Mouse (Mus musculus): ENCODE measurements around the gene Aqp6. TPM values are rescaled to one million over a fixed set of nuclear protein-coding genes. Genes with fewer than 3 reads are reported as not detected.

Gene Aqp6
- polyA plus RNA-seq, 1 experiment from 2014 or later, result 3.2 TPM

- Histone ChIP-seq H3K4me3 (no peak overlapping the region), H3K9me3 (no peaks in the 10 kb centered on the region), H3K4me2 (no peak overlapping the region), H3K27ac (no peak overlapping the region), H3K36me3 (peaks cover 52% of the 10 kb centered on the region), H3K27me3 (no peaks in the 10 kb centered on the region), H3K9ac (no peak overlapping the region), H3K4me1 (replicated peaks) (peaks cover 11% of the 10 kb centered on the region)
- 95% methylated on average over 11 of the region's 11 CpGs for WGBS
- ATAC-seq (ENCODE audit: low FRiP score), result no peak
Observed at GRCm38 (mm10) chr15:99622063-99622462, 20.9 kb downstream of the Aqp6 start.

GRCm38 (mm10) chr15:99631618-99632017 lies 30.4 kb downstream of the Aqp6 start:
- Histone ChIP-seq H3K27ac (no peak overlapping the region), H3K9me3 (no peaks in the 10 kb centered on the region), H3K4me1 (replicated peaks) (peaks cover 6% of the 10 kb centered on the region), H3K4me3 (no peak overlapping the region), H3K4me2 (no peak overlapping the region), H3K27me3 (no peaks in the 10 kb centered on the region), H3K36me3 (peaks cover 61% of the 10 kb centered on the region), H3K9ac (no peak overlapping the region)
- ATAC-seq (ENCODE audit: low FRiP score), result no peak

GRCm38 (mm10) chr15:99634702-99635101 lies 33.5 kb downstream of the Aqp6 start:
- WGBS, result 93% methylated on average over 7 of the region's 7 CpGs
- ATAC-seq (ENCODE audit: low FRiP score), result no peak
- peaks cover 51% of the 10 kb centered on the region for H3K36me3 ChIP-seq

GRCm38 (mm10) chr15:99637405-99638123 lies 36.4 kb downstream of the Aqp6 start:
- Histone ChIP-seq H3K9ac (peak overlapping the region; percentile 59), H3K4me3 (peak overlapping the region; percentile 13), H3K27ac (peak overlapping the region; percentile 96), H3K36me3 (peaks cover 30% of the 10 kb centered on the region), H3K9me3 (no peaks in the 10 kb centered on the region), H3K4me2 (peak overlapping the region; percentile 39), H3K27me3 (no peaks in the 10 kb centered on the region), H3K4me1 (replicated peaks) (peaks cover 25% of the 10 kb centered on the region)
- 30% methylated on average over 12 of the region's 12 CpGs for WGBS
- ATAC-seq (ENCODE audit: low FRiP score), result peak; percentile 54; the same call in 1 of the 2 replicates

More at GRCm38 (mm10) chr15:99634702-99635101, 33.5 kb downstream of the Aqp6 start:
- Histone ChIP-seq H3K9me3 (no peaks in the 10 kb centered on the region), H3K4me2 (no peak overlapping the region), H3K27me3 (no peaks in the 10 kb centered on the region), H3K4me3 (no peak overlapping the region), H3K9ac (no peak overlapping the region), H3K4me1 (replicated peaks) (peaks cover 22% of the 10 kb centered on the region), H3K27ac (no peak overlapping the region)

- Histone ChIP-seq H3K27me3 (no peaks in the 10 kb centered on the region), H3K4me2 (no peak overlapping the region), H3K9ac (0 out of 2 replicates have a peak overlapping the region, but pooled peaks have one; percentile 59), H3K4me1 (replicated peaks) (peaks cover 28% of the 10 kb centered on the region), H3K27ac (peak overlapping the region; percentile 96), H3K9me3 (no peaks in the 10 kb centered on the region), H3K4me3 (no peak overlapping the region), H3K36me3 (peaks cover 25% of the 10 kb centered on the region)
- ATAC-seq (ENCODE audit: low FRiP score), result no peak
- WGBS, result 68% methylated on average over 5 of the region's 5 CpGs
Observed at GRCm38 (mm10) chr15:99638124-99638485, 36.9 kb downstream of the Aqp6 start.

GRCm38 (mm10) chr15:99642622-99643021 lies 41.4 kb downstream of the Aqp6 start:
- peaks cover 49% of the 10 kb centered on the region for H3K4me1 ChIP-seq (replicated peaks)
- H3K36me3 ChIP-seq, result peaks cover 9% of the 10 kb centered on the region; the same call in 1 of the 2 replicates
- H3K9ac ChIP-seq, result no peak overlapping the region; the same call in 1 of the 2 replicates
- no peaks in the 10 kb centered on the region for H3K9me3 ChIP-seq
- peak overlapping the region; percentile 79 for H3K27ac ChIP-seq
- no peaks in the 10 kb centered on the region for H3K27me3 ChIP-seq
- WGBS, result 52% methylated on average over 6 of the region's 6 CpGs
- ATAC-seq (ENCODE audit: low FRiP score), result no peak
- H3K4me3 ChIP-seq, result no peak overlapping the region
- no peak overlapping the region for H3K4me2 ChIP-seq

GRCm38 (mm10) chr15:99643832-99644231 lies 42.6 kb downstream of the Aqp6 start:
- Histone ChIP-seq H3K4me3 (no peak overlapping the region), H3K36me3 (peaks cover 9% of the 10 kb centered on the region; the same call in 1 of the 2 replicates), H3K4me1 (replicated peaks) (peaks cover 54% of the 10 kb centered on the region), H3K9ac (0 out of 2 replicates have a peak overlapping the region, but pooled peaks have one; percentile 2), H3K27ac (peak overlapping the region; percentile 79), H3K9me3 (no peaks in the 10 kb centered on the region), H3K4me2 (no peak overlapping the region), H3K27me3 (no peaks in the 10 kb centered on the region)
- no peak for ATAC-seq (ENCODE audit: low FRiP score)
- WGBS, result 70% methylated on average over 10 of the region's 10 CpGs

GRCm38 (mm10) chr15:99644776-99645175 lies 43.6 kb downstream of the Aqp6 start:
- H3K4me1 ChIP-seq (replicated peaks), result peaks cover 64% of the 10 kb centered on the region
- no peaks in the 10 kb centered on the region for H3K9me3 ChIP-seq
- no peak for ATAC-seq (ENCODE audit: low FRiP score)
- peak overlapping the region; percentile 85 for H3K27ac ChIP-seq
- H3K4me2 ChIP-seq, result no peak overlapping the region
- no peaks in the 10 kb centered on the region for H3K27me3 ChIP-seq
- WGBS, result 34% methylated on average over 7 of the region's 7 CpGs
- H3K9ac ChIP-seq, result 0 out of 2 replicates have a peak overlapping the region, but pooled peaks have one; percentile 15
- no peak overlapping the region for H3K4me3 ChIP-seq
- H3K36me3 ChIP-seq, result peaks cover 6% of the 10 kb centered on the region; the same call in 1 of the 2 replicates

GRCm38 (mm10) chr15:99648326-99648725 lies 47.1 kb downstream of the Aqp6 start:
- no peaks in the 10 kb centered on the region for H3K27me3 ChIP-seq
- H3K4me3 ChIP-seq, result 0 out of 2 replicates have a peak overlapping the region, but pooled peaks have one; percentile 4
- H3K4me1 ChIP-seq (replicated peaks), result peaks cover 77% of the 10 kb centered on the region
- 14% methylated on average over 4 of the region's 4 CpGs for WGBS
- H3K36me3 ChIP-seq, result no peaks in the 10 kb centered on the region
- peak; percentile 30; the same call in 1 of the 2 replicates for ATAC-seq (ENCODE audit: low FRiP score)
- no peaks in the 10 kb centered on the region for H3K9me3 ChIP-seq
- peak overlapping the region; percentile 85 for H3K27ac ChIP-seq
- peak overlapping the region; percentile 51; the same call in 1 of the 2 replicates for H3K9ac ChIP-seq
- peak overlapping the region; percentile 18 for H3K4me2 ChIP-seq

GRCm38 (mm10) chr15:99649067-99649761 lies 48.0 kb downstream of the Aqp6 start:
- Histone ChIP-seq H3K36me3 (no peaks in the 10 kb centered on the region), H3K27me3 (peaks cover 3% of the 10 kb centered on the region; the same call in 1 of the 2 replicates), H3K9ac (peak overlapping the region; percentile 59), H3K27ac (peak overlapping the region; percentile 85), H3K4me2 (peak overlapping the region; percentile 89), H3K9me3 (no peaks in the 10 kb centered on the region), H3K4me3 (peak overlapping the region; percentile 79), H3K4me1 (replicated peaks) (peaks cover 80% of the 10 kb centered on the region)
- no peak for ATAC-seq (ENCODE audit: low FRiP score)
- WGBS, result 16% methylated on average over 6 of the region's 6 CpGs

- Histone ChIP-seq H3K36me3 (no peaks in the 10 kb centered on the region), H3K4me1 (replicated peaks) (peaks cover 81% of the 10 kb centered on the region), H3K27ac (peak overlapping the region; percentile 45; the same call in 1 of the 2 replicates), H3K4me2 (peak overlapping the region; percentile 89), H3K4me3 (peak overlapping the region; percentile 79), H3K9me3 (no peaks in the 10 kb centered on the region), H3K27me3 (peaks cover 11% of the 10 kb centered on the region), H3K9ac (peak overlapping the region; percentile 19; the same call in 1 of the 2 replicates)
- 58% methylated on average over 2 of the region's 2 CpGs for WGBS
- no peak for ATAC-seq (ENCODE audit: low FRiP score)
Observed at GRCm38 (mm10) chr15:99650304-99650703, 49.1 kb downstream of the Aqp6 start.

GRCm38 (mm10) chr15:99651163-99651872 lies 50.1 kb downstream of the Aqp6 start, which contains the start of gene Racgap1:
Racgap1 (minus strand) TSS chr15:99651656.
- WGBS, result under 1% methylated on average over 68 of the region's 68 CpGs
- H3K4me1 ChIP-seq (replicated peaks), result peaks cover 81% of the 10 kb centered on the region
- peak within 1 kb of the TSS; percentile 89 for H3K4me2 ChIP-seq
- peak within 1 kb of the TSS; percentile 45; the same call in 1 of the 2 replicates for H3K27ac ChIP-seq
- peaks cover 11% of the 10 kb centered on the region for H3K27me3 ChIP-seq
- H3K36me3 ChIP-seq, result no peaks in the 10 kb centered on the region
- H3K4me3 ChIP-seq, result peak within 1 kb of the TSS; percentile 79
- no peaks in the 10 kb centered on the region for H3K9me3 ChIP-seq
- peak within 1 kb of the TSS; percentile 81 for H3K9ac ChIP-seq
- ATAC-seq (ENCODE audit: low FRiP score), result peak; percentile 85

All from hindbrain, embryonic 13.5 days (tissue).